Mouse (Mus musculus) cerebellum, postnatal 36 days (tissue): Measurements from ENCODE around the gene Tspo2.

ENCODE experiments used
- DNase-seq, 2 experiments: peaks; one replicate each; pipeline ENCODE4 v3.0.0; 2021 to 2022; ENCODE audit warnings: mixed read lengths in 2 of 2

Gene Tspo2

DNA sequence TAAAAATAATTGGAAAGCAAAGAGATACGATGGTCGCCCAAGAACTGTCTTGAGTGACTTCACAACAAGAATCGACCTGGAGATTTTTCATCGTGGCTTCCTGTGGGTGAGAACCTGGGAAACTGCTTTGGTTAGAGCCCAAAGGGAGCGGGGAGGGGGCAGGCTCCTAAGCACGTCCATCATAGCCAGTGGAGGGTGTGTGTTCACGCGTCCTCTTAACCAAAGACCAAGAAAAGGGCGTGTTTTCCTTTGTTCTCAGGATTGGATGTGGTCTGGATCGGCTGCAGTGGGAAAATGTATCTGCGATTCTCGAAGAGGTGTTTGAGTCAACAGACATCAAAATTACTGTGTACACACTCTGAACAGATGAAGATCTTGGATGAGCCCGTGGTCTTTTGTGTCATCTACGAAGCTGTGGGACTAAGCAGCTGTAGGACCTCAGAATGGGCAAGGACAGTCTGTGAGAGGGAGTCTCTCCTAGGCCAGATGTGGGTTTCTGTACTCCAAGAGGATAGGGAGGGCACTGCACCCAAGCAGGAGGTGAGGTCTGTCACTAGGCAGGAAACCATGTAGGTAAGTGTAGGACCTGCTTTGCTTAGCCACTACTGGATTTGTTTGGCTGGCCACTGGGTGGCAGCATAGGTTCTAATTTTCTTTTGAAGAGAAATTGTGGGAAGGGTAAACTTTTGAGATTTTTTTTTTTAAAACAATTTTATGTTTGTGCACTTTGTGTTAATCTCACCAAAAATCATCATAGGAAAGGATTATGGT is 34.7 kb downstream of the Tspo2 start:
- DNase-seq: peak; percentile 61 to 63

DNA sequence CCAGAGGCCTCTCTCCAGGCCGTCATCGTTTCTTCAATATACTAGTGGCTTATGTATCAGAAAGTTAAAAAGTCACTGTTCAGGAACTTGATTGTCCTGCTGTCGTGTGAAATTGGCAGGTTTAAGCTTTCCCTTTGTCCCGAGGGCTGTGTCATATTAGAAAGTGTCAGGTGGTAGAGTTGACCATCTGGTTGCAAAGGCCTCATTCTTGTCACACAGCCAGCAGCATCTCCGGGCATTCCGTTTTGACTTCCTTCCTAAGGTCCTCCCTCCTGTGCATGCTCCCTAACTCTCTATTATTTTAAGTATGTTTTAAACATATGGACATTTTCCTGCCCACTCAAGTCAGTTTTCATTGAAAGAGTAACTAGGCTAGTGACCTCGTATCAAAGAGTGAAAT is 35.3 kb downstream of the Tspo2 start:
- DNase-seq: peak; percentile 70 to 71

DNA sequence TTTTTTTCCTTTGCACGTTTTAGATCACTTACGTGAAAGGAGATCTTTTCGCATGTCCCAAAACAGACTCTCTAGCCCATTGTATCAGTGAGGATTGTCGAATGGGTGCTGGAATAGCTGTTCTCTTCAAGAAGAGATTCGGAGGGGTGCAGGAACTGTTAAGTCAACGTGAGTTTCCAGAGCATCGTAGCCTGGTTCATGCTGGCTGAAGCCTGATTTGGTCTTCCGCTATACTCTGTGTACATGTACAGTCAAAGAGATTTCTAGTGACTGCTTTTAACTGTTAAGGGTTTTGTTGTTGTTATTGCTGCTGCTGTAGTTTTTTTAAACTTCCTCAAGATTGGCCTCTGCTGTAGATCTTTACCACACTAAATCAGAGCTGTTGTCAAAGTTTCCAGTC is 40.1 kb downstream of the Tspo2 start:
- DNase-seq: no peak

DNA sequence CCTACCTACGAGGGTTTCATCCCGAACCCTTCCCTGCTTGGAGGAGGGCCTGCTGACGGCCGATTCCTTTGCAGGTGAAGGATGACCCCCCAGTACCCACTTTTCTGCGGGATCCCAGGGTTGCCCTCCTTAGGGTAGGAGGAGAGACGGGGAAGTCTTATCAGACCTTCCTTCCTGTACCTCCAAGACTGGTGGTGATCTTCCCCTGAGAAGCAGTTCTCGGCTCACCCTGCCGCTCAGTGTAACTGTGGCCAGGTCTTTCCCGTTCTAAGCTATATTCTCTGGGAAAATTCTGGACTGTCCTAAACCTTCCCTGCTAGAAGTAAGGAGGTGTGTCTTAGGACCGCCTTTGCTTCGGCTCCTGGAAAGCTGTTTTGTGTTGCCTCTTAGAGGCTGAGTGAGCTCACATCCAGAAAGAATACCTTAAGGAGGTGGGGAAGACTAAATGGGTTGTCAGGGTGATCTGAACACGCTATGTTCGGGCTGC is 41.0 kb downstream of the Tspo2 start:
- DNase-seq: no peak

DNA sequence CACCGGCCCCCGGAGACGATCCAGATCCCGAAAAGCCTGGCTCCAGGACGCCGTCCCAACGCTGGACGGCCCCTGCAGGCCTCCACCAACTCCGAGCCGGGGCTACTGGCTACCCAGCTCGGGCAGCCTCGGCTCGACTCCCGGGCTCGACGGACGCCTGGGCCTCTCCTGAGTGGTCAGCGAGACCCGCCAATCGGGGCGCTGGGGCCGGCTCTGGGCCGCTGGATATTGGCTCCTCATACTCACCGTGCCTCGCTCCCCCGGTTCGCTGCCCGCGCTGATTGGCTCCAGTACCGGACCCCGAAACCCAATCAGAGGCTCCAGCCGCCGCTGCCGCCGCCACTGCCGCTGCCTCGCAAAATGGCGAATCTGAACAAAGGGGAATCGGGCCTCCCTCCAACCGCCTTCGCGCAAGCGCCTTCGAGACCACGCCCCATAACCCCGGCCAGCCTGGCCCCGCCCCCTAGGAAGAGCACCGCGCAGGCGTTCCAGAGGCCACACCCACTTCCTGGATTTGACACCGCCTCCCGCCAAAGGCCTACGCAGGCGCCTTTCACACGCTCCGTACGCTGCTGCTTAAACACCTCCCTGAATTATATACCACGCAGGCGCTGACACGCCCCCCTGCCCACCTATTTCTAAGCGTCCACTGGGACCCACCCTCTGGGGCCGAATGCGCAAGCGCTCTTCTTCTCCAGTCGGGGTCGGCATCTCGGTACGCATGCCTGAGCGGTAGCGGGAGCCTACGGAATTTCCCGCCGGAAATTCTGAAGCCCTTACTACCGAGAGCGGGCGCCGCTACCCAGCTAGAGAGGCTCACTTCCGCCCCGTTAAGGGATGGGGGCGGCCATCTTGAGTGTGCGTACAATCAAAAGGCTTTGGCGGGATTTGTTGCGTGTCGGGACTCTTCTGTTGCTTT is 41.7 kb downstream of the Tspo2 start, which contains the start of the genes Nfya and Oard1:
Gene Nfya, minus strand, starts transcription at position 527 of the 919 bp plus-strand sequence.
Gene Oard1, plus strand, starts transcription at position 635 of the 919 bp plus-strand sequence.
- peak; percentile 100 for DNase-seq

DNA sequence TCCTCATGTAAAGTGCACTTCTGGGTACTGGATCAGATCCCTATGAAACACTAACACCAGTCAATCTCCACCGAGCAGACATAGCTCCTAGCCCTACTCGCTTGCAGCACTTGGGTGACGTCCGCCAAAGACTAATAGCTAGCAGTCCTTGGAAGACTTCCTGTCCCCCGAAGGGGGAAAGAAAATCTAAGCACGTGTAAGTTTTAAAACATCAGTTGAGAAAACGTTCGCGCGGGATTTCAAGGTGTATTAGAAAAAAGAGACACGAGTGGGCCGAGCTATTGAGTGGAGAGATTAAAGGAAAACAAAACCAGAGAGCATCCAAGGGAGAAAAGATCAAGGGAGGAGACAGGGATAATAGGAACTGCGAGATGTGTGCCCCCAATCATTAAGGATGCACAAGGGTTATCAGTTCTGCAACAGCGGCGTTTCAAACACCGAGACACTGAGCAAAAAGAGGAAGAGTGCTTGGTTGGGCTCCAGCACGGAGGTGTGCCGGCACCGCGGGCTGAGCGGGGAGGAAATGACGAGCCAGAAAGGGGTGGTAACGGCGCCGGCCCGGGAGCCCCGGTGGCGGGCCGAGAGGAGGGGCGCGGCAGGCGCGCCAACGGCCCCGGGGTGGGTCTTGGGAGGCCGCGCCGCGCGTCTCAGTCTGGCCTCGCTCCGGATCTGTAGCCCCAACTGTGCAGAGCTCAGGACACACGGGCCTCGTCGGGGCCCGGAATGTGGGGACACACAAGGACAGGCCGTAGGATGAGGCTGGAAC is 42.6 kb downstream of the Tspo2 start:
- peak; percentile 74 to 75 for DNase-seq

DNA sequence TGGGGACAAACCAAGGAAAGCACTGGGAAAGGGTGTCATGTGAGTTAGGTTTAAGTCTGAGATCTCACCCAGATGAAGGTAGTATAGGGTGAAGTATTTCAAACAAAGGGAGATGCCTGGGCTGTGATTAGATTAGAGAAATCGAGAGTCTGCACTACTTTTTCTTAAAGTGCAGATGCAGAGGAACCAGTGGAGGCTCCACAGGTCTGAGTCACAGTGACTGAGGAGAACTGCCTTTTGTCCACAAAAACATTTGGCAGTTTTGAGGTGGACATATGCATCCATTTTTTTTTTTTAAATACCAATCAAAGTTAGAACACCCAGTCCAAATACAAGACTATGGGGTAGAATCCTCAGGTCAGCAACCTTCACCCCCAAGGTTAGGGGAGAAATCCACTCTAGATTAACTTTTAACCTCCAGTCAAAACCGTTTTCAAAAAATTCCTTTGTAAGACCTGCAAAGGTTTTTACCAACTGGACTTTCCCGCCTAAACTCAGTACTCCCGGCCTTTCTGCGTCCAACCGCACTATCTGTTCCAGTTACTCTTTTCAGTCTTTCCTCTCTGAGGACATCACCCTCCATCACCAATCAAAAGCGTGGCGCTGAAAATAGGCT is 43.3 kb downstream of the Tspo2 start:
- no peak for DNase-seq

DNA sequence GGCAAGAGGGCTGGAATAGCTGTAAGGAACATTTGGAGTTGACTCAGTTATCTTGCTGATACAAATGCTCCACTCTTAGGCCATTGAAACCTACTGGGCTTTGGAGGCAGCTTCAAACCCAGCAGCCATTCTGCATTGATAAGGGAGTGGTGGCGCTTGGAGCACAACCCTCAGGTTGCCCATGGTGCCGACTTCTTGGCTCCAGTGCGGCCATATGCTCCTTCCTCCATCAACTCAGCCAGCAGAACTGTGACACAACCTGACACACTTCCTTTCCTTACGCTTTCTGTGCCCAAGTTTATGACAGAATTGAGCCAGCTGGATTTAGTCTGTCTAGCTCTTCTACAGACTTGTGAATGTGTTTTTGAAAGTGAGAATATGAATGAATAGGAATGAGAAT is 44.2 kb downstream of the Tspo2 start:
- peak; percentile 23 to 39 for DNase-seq

DNA sequence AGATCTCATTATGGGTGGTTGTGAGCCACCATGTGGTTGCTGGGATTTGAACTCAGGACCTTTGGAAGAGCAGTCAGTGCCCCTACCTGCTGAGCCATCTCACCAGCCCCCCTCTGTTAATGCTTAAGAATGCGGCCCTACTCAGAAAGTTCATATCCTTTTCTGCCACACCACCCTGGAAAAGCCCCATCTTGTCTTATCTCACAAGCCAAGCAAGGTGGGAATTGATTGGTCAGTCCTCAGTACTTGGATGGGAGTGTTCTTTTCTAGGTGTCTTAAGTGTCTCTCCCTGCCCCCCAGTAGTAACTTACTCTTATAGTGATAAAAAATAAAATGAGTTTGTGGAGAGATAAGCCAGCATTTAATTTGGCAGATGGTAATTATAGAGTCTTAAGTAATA is 46.6 kb downstream of the Tspo2 start:
- no peak for DNase-seq

DNA sequence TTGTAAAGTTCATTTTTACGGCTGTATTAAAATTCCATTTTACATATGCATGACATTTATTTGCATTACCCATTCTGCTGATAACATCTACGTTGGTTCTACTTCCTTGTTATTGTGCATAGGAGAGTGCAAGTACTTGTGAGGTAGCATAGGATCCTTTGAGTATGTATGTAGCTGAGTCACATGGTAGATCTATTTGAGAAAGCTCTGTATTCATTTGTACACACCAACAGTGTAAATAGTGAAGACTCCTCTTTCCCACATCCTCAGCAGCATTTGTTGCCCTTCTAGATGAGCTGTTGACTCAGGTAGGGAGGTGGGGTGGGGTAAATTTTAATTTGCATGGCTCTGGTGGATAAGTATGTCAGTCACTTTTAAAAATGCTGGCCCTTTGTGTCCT is 47.5 kb downstream of the Tspo2 start:
- no peak for DNase-seq

DNA sequence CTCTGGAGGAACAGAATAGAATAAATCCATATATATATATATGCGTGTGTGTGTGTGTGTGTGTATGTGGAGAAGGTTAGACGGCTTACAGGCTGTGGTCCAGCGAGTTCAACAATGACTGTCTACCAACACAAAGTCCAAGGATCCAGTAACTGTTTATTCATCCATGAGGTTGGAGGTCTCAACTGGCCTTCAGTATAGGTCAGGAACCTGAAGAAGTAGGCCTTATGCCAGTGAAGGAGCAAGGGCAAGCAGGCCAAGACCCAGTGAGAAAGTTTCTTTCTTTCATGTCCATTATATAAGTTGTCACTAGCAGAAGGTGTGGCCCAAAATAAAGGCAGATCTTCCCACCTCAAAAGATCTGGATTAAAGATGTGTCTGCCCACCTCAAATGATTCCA is 48.6 kb downstream of the Tspo2 start:
- no peak for DNase-seq

DNA sequence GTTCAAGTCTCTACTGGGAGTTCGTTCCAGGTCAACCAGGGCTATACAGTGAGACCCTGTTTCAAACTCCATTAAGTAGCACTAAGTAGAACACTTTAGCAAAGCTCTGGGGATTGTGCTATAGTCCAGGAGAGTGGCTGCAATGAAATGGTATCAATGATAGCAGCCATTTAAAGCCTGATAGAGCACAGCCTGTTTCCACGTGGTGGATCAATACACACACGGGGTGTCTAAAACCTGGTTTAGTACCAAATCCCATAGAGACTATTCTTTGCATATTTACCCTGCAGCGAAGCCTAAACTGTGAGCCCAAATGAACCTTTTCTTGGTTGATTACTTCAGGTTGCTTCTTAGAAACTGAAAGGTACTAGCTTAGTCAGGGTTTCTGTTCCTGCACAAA is 49.6 kb downstream of the Tspo2 start:
- DNase-seq: no peak
